Mouse (Mus musculus): ENCODE data around the gene Ndufb7.
"Not testable (repeated sequence)": the region's sequence is repeated elsewhere in the genome, so short reads cannot be mapped to it uniquely, and the experiment has no call there.

Gene Ndufb7

DNA sequence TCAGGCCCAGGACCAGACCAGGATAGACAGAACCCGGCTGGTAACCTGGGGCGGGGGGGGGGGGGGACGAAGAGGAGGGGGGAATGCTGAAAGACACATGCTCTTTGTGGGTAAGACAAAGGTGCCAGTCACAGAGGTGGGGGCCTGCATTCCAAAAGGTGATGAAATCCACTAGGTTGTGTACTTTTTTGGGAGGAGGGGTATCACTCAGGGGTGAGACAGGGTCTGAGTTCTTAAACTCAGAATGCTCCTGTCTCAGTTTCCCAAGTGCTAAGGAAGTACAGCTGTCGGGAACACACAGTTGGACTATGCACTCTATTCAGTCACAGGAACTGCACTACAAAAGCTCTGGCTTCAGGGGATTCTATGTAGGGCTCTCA lies 10.0 kb downstream of the Ndufb7 start:
- no peak for DNase-seq (ENCODE audit: low spot score in 2 of 2)

DNA sequence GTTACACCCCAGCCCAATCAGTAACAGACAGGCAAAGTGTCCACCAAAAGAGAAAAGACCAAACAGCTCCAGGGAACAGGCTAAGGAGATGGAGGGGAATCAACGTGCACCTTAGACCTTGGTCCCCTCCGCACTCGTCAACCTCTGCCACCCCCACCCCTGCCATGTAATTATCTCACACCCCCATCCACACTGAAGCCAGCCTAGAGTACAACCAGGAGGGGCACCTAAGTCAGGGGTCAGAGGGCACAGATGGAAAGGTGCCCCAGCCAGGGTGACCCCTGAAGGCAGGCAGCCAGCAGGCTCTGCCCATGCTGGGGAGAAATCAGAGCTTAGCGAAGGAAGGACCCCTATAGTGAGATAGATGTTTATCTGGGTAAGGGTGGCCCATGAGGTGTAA lies 10.4 kb downstream of the Ndufb7 start:
- DNase-seq (ENCODE audit: low spot score in 2 of 2): no peak

DNA sequence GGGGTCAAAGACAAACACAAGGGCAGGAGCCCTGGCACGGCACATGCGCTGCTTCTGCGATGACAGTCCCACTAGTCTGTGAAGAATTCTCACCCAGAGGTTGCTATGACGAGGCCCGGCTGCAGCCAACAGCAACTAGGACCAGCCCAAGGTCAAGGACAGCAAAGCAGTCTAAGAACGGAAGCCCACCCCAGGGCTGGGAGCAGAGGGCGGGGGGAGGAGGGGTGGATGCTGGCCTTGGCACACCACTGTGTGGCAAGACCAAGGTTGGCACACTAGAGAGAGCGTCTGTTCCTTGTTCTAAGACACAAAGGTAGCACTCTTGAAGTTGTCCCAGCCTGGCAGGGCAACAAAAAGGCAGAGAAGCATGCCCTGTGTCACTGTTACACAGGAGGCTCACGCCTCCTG lies 10.9 kb downstream of the Ndufb7 start:
- no peak for DNase-seq (ENCODE audit: low spot score in 2 of 2)

DNA sequence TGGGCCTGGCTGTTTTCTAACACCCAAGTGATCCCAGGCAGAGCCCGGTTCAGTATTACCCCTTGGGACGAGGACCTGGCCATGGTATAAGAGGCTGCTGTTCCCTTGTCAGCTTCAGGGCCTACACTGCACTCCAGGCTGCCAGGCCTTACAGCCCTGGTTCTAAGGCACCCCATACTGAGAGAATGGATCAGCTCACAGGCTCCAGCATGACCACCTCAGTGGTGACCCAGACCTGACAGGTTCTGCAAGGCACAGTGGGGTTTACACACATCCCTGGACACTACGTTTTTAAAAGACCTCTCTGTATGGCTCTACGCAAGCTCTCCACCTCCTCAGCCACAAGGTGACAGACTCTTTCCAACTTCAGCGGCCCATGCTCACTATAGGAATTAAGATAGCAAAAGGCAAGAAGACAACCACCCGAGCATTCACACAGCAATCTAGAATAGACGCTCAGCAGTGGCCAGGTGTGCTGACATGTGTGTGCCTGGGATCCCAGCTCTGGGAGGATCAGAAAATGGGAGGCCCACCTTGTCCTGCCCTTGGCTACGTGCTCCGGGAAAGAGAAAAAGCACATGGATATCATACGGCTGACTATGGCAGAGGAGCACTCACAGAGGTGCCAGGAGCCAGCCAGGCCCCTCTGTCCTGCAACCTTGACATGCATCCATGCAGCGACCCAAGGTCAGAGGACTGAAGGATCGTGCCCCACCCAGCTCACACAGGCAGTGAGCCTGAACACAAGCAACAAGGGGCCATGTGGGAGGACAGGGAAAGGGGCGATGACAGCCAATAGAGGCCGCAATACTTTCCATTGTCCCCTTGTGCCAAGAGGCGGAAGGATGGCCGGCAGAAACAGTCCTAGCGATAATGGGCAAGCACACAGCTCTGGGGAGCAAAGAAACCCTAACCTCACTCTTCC lies 11.9 kb downstream of the Ndufb7 start:
- DNase-seq (ENCODE audit: low spot score in 2 of 2): no peak

DNA sequence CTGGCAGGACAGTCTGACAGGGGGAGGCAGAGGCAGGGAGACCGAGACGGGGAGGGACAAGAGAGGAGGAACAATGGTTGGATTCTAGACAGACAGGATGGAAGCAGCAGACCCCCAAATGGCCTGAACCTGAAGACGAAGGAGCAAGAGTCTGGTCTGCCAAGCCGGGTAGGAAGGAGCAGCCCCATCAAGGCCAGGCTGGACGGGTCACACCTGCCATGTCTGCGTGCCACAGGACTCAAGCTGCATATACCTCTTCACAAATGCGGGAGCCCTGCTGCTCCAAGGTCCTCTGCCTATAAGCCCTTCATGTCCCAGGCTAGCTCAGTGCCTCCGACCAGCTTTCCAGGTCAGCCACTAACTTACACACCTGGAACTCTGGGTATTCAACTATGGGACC lies 13.2 kb downstream of the Ndufb7 start:
- DNase-seq (ENCODE audit: low spot score in 2 of 2): no peak

DNA sequence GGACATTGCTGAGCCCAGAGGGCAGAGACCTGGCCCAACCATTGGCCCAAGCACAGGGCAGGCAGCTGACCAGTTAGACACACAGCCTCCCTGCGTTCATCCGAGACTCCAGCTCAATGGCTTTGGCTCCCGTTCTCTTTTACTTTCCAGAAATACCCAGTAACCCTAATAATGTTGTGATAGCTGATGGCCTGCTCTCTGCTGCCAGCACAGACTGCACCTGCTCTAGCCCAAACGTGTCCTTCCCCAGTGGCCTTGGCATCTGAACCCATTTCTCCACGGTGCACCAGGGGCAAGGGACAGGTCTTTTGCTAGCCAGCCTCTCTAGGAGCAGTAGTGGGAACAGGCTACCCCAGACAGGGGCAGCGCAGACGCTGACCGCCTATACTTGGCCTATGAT lies 14.4 kb downstream of the Ndufb7 start:
- DNase-seq (ENCODE audit: low spot score in 2 of 2): no peak

DNA sequence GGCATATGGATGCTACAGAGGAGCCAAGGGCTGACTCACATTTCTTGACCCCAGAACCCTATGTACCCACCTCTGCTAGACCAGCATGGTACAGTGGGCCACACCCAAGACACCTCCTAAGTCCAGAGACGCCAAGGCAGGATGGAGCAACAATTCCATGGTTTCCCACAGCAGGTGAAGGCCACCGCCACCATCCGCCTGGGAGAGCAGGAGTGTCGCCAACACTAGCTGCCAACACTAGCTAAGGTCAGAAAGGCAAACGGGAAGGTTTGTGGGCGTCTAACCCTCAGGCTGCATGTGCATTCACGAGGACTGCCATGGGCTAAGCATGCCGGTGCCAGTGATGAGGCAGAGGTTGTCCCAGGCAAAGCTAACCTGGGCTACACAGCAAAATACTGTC lies 15.8 kb downstream of the Ndufb7 start:
- DNase-seq (ENCODE audit: low spot score in 2 of 2): no peak

DNA sequence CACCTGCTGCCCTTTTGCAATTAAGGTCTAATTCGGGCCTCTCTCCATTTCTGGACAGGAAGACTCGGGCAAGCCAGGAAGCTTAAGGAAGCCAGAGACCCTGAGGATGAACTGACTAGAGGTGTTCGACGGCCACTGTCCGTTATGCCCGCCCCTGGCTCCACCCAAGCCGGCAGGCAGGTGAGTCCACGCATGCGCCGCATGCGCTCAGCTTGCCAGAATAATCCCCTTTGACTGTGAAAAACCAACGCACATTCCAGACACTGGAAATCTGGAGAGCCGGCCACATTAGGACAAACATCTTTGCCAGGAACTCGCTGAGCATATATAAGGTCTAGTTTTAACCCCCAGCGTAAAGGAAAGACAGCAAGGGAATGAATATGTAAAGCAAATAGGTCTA lies 16.8 kb downstream of the Ndufb7 start:
- DNase-seq (ENCODE audit: low spot score in 2 of 2): no peak

DNA sequence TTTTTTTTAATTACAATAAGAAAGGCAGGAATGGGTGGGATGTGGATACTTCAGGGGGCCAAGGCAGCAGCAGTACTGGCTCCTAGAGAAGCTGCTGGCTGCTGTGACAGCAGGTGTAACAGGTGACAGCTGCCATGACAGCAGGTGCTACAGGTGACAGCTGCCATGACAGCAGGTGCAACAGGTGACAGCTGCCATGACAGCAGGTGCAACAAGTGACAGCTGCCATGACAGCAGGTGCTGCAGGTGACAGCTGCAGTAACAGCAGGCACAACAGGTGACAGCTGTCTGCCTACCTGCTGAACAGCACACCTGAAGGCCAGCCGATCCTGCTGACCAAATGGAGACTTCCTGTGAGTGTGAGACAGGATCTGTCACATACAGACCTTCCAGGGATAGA lies 18.3 kb downstream of the Ndufb7 start:
- DNase-seq (ENCODE audit: low spot score in 2 of 2): no peak

DNA sequence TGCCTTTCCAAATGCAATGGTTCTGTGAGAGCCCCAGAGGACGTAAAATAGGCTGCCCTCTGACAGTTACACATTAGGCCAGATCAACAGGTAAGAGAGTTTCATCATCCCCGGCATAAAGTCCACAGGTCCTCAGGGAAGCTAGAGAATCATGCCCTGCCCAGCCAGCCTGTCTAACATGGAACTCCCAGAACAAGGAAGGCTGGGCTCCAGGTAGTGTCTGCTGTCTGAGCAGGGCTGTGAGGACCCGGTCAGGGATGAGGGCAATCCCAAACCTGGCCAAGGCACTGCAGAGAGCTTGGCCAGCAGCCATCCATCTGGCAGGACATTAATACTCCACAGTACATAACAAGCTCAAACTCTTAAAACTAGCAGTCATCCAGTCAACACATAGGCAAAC lies 18.9 kb downstream of the Ndufb7 start:
- DNase-seq (ENCODE audit: low spot score in 2 of 2): no peak

DNA sequence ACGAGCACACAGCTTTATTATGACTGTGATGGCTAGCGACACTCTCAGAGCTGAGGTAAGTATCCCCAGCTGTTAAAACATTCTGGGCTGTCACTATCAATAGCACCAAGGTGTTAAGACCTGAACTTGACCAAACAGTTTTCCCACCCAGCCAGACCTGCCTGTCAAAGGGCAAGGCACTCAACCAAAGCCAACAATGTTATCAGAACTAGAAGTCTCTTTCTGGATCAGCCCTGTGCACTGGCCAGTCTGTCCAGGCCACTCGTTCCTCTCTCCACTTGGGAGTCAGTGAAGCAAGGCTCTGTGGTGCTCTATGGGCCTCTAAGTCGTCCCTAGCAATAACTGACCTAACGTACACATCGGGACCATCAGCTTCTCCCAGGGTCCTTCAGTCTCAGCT lies 21.2 kb downstream of the Ndufb7 start:
- no peak for DNase-seq (ENCODE audit: low spot score in 2 of 2)

DNA sequence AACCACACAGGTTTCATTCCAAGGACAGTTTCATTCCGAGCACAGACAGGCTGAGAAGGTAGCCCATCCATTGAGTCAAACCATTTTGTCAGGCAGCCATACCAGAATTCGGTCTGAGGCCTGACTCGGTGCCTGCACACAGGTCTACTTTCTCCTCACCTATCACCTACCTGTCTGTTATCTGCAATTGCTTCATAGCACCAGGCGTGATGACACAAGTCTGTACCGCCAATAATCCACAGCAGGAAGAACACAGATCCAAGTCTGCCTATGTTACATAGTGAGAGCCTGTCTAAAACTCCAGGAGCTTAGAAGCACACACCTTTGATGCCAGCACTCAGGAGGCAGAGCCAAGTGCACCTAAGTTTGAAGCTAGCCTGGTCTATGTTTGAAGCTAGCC lies 22.4 kb downstream of the Ndufb7 start:
- no peak for DNase-seq (ENCODE audit: low spot score in 2 of 2)

DNA sequence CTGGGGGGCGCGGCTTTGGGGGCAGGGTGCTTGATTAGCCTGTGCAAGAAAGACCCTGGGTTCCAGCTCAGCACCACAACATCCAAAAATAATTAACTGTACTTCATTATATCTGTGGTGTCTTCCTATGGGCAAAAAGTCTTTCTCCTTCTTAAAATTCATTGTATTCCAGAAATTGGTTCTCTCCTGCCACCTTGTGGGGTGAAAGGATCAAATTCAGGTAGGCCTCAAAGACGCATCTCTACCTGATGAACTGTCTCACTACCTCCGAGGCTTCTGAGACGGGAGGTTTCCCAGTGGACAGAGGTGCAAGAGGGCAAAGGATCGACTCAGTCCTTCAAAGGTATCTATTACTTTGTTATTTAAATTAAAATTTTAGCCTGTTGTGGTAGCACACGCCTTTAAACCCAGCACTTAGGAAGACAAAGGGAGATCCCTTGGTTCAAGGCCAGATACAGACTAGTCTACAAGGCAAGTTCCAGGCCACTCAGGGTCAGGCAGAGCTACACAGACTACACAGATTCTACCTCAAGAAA lies 24.1 kb downstream of the Ndufb7 start:
- DNase-seq (ENCODE audit: low spot score in 2 of 2): no peak

DNA sequence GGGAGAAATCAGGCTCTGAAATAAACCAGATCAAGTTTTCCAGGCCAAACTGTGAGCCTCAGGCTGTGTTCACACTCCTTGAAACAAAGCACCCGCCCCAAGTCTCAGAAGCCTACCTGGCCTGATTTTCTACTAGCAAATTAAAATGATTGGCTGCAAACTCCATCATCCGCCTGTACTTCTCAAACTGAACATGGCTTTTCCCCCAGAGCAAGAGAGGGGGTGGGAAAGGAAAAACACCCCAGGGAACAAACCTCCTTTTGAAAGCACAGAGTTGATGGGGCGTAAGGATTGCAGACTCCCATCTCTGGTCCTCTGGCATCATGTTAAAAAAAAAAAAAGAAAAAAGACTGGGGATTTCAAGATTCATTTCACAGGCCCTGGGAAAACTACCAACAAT lies 26.2 kb downstream of the Ndufb7 start:
- DNase-seq (ENCODE audit: low spot score in 2 of 2): no peak

DNA sequence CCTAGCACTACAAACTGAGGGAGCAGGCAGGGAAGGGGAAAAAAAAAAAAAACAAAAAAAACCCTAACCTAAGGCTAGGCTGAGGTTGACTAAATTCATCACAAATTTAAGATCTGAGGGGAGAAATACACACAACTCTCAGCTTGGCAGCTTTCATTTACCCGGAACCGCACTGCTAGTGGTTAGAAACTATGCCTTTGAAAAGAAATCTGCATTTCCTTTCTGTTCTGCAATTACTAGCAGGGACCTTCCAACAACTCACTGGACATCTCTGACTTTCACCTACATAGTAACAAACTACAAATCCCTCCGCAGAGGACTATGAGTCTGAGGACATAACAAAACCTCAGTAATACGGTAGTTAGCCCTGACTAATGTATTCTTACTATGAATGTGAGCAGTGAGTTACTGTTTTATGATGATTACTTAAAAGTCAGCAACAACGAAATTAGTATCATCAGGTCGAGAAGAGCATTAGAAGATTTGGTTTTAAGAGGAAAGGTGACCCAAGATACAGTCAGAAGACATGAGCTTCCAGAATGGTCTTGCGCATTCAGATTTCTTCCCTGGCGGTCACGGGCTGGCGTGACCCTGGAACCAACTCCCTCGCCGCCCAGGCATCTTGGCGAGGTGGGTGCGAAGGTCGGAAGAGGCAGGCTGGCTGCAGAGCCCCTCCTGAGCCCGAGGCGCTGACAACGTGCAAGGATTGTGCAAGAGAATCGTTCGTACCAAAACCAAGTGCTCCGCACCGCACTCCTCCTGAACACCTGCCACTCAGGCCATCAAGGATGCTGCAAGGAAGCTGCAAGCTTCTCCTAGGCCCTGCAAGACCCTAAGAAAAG lies 27.1 kb downstream of the Ndufb7 start:
- DNase-seq (ENCODE audit: low spot score in 2 of 2): no peak

DNA sequence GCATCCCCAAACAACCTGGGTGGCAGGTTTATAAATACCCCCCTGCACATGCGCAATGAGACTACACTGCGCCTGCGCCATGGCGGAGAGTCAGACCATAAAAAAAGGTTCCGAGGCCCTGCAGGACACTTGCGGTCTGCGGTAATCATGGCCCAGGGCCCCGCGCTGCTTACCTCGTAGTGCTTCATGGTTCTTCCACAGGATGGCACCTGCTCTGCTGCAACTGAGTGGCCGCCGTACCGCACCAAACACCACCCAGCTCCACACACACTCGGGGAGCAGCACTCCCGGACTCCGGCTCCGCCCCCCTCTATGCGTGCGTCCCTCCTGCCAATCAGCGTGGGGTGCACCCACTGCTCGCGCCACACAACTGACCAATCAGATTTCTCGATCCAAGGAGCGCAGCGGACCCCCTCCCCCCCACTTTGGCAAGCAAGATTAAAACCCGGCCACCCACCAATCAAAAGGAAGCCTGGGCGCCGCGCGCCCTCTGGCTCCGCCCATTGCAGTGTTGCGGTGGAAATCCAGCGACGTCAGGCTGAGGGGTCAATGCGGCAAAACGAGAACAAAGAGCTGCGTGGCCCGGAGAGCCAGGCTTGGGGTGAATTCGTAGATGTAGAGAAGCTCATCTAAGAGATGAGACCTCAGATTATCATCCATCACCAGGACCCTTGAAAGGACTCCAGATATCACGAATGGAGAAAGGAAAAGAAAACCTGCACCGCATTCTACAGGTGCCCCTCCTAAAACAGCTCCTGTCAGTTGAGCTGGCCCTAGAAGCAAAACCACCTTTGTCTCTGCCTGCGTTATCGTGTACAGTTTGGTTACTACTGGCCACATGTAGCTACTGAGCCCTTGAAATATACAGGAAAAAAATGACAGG lies 27.9 kb downstream of the Ndufb7 start:
- peak; percentile 91 to 96 for DNase-seq (ENCODE audit: low spot score in 2 of 2)

DNA sequence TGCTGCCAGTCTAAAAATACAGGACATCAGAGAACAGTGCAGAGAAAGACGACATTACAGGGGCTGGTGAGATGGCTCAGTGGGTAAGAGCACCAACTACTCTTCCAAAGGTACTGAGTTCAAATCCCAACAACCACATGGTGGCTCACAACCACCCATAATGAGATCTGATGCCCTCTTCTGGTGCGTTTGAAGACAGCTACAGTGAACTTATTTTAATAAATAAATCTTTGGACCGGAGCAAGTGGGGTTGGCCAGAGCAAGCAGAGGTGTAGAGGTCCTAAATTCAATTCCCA lies 28.5 kb downstream of the Ndufb7 start:
- not testable (repeated sequence) for DNase-seq (ENCODE audit: low spot score in 2 of 2)

DNA sequence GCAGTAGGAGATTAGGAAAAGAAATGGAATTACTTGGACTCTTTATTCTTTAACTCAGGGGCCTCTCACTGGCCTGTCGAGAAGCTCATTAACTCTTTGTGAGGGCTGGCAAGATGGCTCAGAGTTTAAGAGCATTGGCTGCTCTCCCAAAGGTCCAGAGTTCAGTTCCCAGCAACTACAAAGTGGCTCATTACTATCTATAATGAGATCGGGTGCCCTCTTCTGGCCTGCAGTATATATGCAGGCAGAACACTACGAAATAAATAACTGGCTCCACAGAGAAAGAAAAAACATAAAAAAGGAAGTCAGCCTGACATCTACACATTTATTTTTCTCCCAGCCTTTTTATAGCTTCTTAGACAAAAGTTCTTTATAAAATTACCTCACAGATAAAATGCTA lies 29.9 kb downstream of the Ndufb7 start:
- DNase-seq (ENCODE audit: low spot score in 2 of 2): no peak

DNA sequence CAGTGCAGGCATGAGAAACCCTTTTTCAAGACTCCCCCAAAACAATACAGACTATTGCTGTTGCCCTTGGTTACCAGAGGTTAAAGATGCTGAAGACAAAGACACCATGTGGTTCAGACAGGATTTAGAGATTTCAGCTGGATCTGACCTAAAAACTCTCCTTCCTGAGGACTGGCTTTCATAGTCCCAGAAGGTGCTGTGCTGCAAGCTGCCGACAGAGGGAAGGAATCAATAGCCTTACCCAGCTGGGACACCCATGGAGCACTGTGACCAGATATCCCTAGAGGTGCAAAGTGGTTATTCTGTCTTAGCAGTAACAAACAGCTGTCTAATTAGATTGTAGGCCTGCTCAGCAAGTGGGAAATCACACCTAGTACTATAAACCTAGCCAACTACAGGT lies 31.7 kb downstream of the Ndufb7 start:
- no peak for DNase-seq (ENCODE audit: low spot score in 2 of 2)

DNA sequence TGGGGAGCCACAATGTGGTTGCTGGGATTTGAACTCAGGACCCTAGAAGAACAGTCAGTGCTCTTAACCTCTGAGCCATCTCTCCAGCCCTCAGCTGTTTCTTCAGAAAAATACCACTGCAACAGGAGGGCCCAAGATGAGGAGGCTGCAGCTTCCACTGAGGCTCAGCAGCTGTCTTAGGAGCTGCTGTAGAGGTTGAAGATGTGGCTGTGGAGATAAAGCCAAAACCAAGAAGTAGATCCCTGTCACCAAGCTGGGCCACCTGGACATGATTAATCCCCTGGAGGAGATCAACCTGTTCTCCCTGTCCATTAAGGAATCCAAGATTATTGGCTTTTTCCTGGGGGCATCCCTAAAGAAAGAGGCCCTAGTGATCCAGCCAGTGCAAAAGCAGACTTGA lies 33.3 kb downstream of the Ndufb7 start:
- no peak for DNase-seq (ENCODE audit: low spot score in 2 of 2)

DNA sequence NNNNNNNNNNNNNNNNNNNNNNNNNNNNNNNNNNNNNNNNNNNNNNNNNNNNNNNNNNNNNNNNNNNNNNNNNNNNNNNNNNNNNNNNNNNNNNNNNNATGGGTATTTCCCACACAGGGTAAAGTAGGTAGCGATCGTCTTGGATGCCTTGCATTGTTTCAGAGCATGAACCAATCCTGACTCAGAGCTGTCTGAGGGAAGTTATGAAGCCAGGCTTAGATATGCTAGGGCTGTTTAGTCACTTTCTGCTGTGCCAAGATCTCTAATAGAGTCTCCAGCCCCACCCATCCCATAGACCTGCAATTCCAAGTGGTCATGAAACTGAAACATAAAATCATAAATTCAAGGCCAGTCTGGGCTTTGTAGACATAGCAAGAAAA lies 36.2 kb downstream of the Ndufb7 start:
- no peak for DNase-seq (ENCODE audit: low spot score in 2 of 2)

All from urinary bladder, postnatal 36 days (tissue).